8 mouse cellular contexts compared by ENCODE assay signal in genomic region chr17:35534343-35534742, GRCm38 (mm10). TPM values are rescaled to one million over a fixed set of nuclear protein-coding genes. Genes with fewer than 3 reads are reported as not detected.
DNase-seq lines count a peak whose midpoint lies in the region; ATAC-seq and TF ChIP-seq lines count a peak whose summit lies in the region.

No protein-coding gene starts in this region.

- TF ChIP-seq POLR2A in heart, adult 2 months (IDR thresholded peaks at IDR 0.05; ENCODE audit: insufficient read depth, low read depth, low read length) = no peak

- DNase-seq in heart, adult 2 months = peak; percentile 64 to 73
- DNase-seq in cerebellum, postnatal 10 days = peak; percentile 90 to 93
- peak; percentile 62 to 81 for DNase-seq in frontal cortex, postnatal 14 days (ENCODE audit: low spot score in 2 of 2)
- peak; percentile 52 for DNase-seq in kidney, adult 11 months
- DNase-seq in left cerebral cortex, postnatal 36 days (ENCODE audit: low spot score in 2 of 2) = peak; percentile 64 to 80
- peak; percentile 79 for DNase-seq in splenic B cell, adult 2 months (ENCODE audit: low read depth, low spot score)

- H3K27ac ChIP-seq in heart, adult 2 months = no peak overlapping the region
- H3K27ac ChIP-seq in heart, embryonic 11.5 days (ENCODE audit: low read depth, low read length) = no peak overlapping the region
- H3K27ac ChIP-seq in midbrain, embryonic 16.5 days (ENCODE audit: low read length) = no peak overlapping the region

- intact Hi-C loops in heart, adult 2 months (cut with DNase I) = loop anchor here (2.0 kb wide), 1 partner anchor 50 kb away; no protein-coding TSS in a partner anchor
- intact Hi-C loops in left cerebral cortex, postnatal 36 days (cut with DNase I) = no loop called here

- H3K4me1 ChIP-seq in heart, adult 2 months (ENCODE audit: control insufficient read depth, insufficient read depth, low read length) = no peaks in the 10 kb centered on the region
- H3K4me1 ChIP-seq in heart, embryonic 11.5 days (ENCODE audit: control insufficient read depth, insufficient read depth, low read length) = peaks cover 2% of the 10 kb centered on the region; the same call in 1 of the 2 replicates
- no peaks in the 10 kb centered on the region for H3K4me1 ChIP-seq in midbrain, embryonic 16.5 days (ENCODE audit: control insufficient read depth, insufficient read depth, low read length)

- TF ChIP-seq CTCF in heart, adult 2 months (IDR thresholded peaks at IDR 0.05) = peak; percentile 92

- WGBS in heart, adult 2 months = 4% methylated on average over 6 of the region's 6 CpGs
- WGBS in heart, embryonic 11.5 days (ENCODE audit: insufficient replicate concordance) = 12% methylated on average over 6 of the region's 6 CpGs
- 8% methylated on average over 6 of the region's 6 CpGs for WGBS in midbrain, embryonic 16.5 days

- H3K79me2 ChIP-seq in heart, adult 2 months (replicated peaks; ENCODE audit: control insufficient read depth, insufficient read depth, low read length) = no peaks in the 10 kb centered on the region

- no peak; the same call in 1 of the 2 replicates for ATAC-seq in heart, embryonic 11.5 days (replicated peaks; ENCODE audit: insufficient number of reproducible peaks, low FRiP score, low TSS enrichment)
- peak; percentile 73 for ATAC-seq in midbrain, embryonic 16.5 days

- H3K36me3 ChIP-seq in heart, adult 2 months (ENCODE audit: control insufficient read depth, insufficient read depth, low read length) = no peaks in the 10 kb centered on the region
- H3K36me3 ChIP-seq in heart, embryonic 11.5 days (ENCODE audit: control insufficient read depth, insufficient read depth, low read length) = peaks cover 2% of the 10 kb centered on the region; the same call in 1 of the 2 replicates
- no peaks in the 10 kb centered on the region for H3K36me3 ChIP-seq in midbrain, embryonic 16.5 days (ENCODE audit: control insufficient read depth, insufficient read depth, low read length)
- no peaks in the 10 kb centered on the region for H3K36me3 ChIP-seq in splenic B cell, adult 2 months (ENCODE audit: control insufficient read depth, insufficient read depth, low read length, poor library complexity, severe bottlenecking)

- H3K4me3 ChIP-seq in heart, adult 2 months = peak overlapping the region; percentile 26; the same call in 1 of the 2 replicates
- no peak overlapping the region for H3K4me3 ChIP-seq in heart, embryonic 11.5 days (ENCODE audit: low read depth, low read length)
- no peak overlapping the region for H3K4me3 ChIP-seq in midbrain, embryonic 16.5 days (ENCODE audit: low read depth, low read length)

- no peak for TF ChIP-seq EP300 in heart, adult 2 months (IDR thresholded peaks at IDR 0.05; ENCODE audit: insufficient read depth, low read depth, low read length)

- no peaks in the 10 kb centered on the region for H3K9me3 ChIP-seq in heart, embryonic 11.5 days (replicated peaks; ENCODE audit: control insufficient read depth, low read length)
- H3K9me3 ChIP-seq in midbrain, embryonic 16.5 days (replicated peaks; ENCODE audit: control insufficient read depth, low read length, poor library complexity, severe bottlenecking) = no peaks in the 10 kb centered on the region

- no peak overlapping the region for H3K9ac ChIP-seq in heart, adult 2 months (ENCODE audit: low read depth, low read length)
- no peak overlapping the region for H3K9ac ChIP-seq in heart, embryonic 11.5 days (ENCODE audit: low read depth, low read length)
- H3K9ac ChIP-seq in midbrain, embryonic 16.5 days (ENCODE audit: low read depth, low read length) = no peak overlapping the region

- H3K4me2 ChIP-seq in heart, embryonic 11.5 days = no peak overlapping the region
- H3K4me2 ChIP-seq in midbrain, embryonic 16.5 days (ENCODE audit: low read length) = no peak overlapping the region

- H3K27me3 ChIP-seq in heart, adult 2 months (ENCODE audit: control insufficient read depth, insufficient read depth, low read length) = no peaks in the 10 kb centered on the region
- peaks cover 4% of the 10 kb centered on the region for H3K27me3 ChIP-seq in heart, embryonic 11.5 days (ENCODE audit: control insufficient read depth, insufficient read depth, low read length)
- no peaks in the 10 kb centered on the region for H3K27me3 ChIP-seq in midbrain, embryonic 16.5 days (ENCODE audit: control insufficient read depth, insufficient read depth, low read depth, low read length)
- no peaks in the 10 kb centered on the region for H3K27me3 ChIP-seq in splenic B cell, adult 2 months (ENCODE audit: control insufficient read depth, insufficient read depth, low read length, poor library complexity, severe bottlenecking)

RNA-seq across cellular contexts. Expression of gene Psors1c2, which starts 1.3 kb away (rescaled TPM):
- total RNA-seq in heart, adult 2 months (2021) = not detected
- not detected in 2 replicates for polyA plus RNA-seq in heart, adult 2 months (2012; rRNA removed)
- polyA plus RNA-seq in heart, embryonic 11.5 days (2014; fragmentation: Nextera tagmentation; extraction: Ambion mirVana) = 0.37 TPM in 1 of 2 replicates, not detected in the other
- 1 to 10 TPM in 1 of 2 experiments, under 1 TPM in 1; 0.79 to 2.5 TPM for total RNA-seq in left cerebral cortex, postnatal 36 days (2021)
- 0.60 and 0.68 TPM in 2 replicates for polyA plus RNA-seq in midbrain, embryonic 16.5 days (2015; fragmentation: Nextera tagmentation; extraction: Ambion mirVana)

RNA-seq across cellular contexts. Expression of gene Cchcr1, which starts 17.4 kb away (rescaled TPM):
- total RNA-seq in heart, adult 2 months (2021) = 1 to 10 TPM; 1.9 to 2.2 TPM
- polyA plus RNA-seq in heart, adult 2 months (2012; rRNA removed) = 3.7 and 3.8 TPM in 2 replicates
- 10.4 and 12.8 TPM in 2 replicates for polyA plus RNA-seq in heart, embryonic 11.5 days (2014; fragmentation: Nextera tagmentation; extraction: Ambion mirVana)
- 10 to 100 TPM; 10.1 to 15.2 TPM for total RNA-seq in left cerebral cortex, postnatal 36 days (2021)
- polyA plus RNA-seq in midbrain, embryonic 16.5 days (2015; fragmentation: Nextera tagmentation; extraction: Ambion mirVana) = 3.7 and 4.0 TPM in 2 replicates

RNA-seq across cellular contexts. Expression of gene Cdsn, which starts 17.6 kb away (rescaled TPM):
- total RNA-seq in heart, adult 2 months (2021) = under 1 TPM; 0.27 to 0.29 TPM
- 0.94 and 1.1 TPM in 2 replicates for polyA plus RNA-seq in heart, adult 2 months (2012; rRNA removed)
- 0.40 and 0.83 TPM in 2 replicates for polyA plus RNA-seq in heart, embryonic 11.5 days (2014; fragmentation: Nextera tagmentation; extraction: Ambion mirVana)
- 1 to 10 TPM; 1.4 to 1.6 TPM for total RNA-seq in left cerebral cortex, postnatal 36 days (2021)
- polyA plus RNA-seq in midbrain, embryonic 16.5 days (2015; fragmentation: Nextera tagmentation; extraction: Ambion mirVana) = 0.07 and 0.09 TPM in 2 replicates

RNA-seq across cellular contexts. Expression of gene Tcf19, which starts 17.7 kb away (rescaled TPM):
- 1 to 10 TPM; 2.0 to 2.4 TPM for total RNA-seq in heart, adult 2 months (2021)
- polyA plus RNA-seq in heart, adult 2 months (2012; rRNA removed) = 3.0 and 3.5 TPM in 2 replicates
- 47.6 and 51.1 TPM in 2 replicates for polyA plus RNA-seq in heart, embryonic 11.5 days (2014; fragmentation: Nextera tagmentation; extraction: Ambion mirVana)
- total RNA-seq in left cerebral cortex, postnatal 36 days (2021) = 10 to 100 TPM in 1 of 2 experiments, 1 to 10 TPM in 1; 9.0 to 13.4 TPM
- 8.5 and 9.4 TPM in 2 replicates for polyA plus RNA-seq in midbrain, embryonic 16.5 days (2015; fragmentation: Nextera tagmentation; extraction: Ambion mirVana)

RNA-seq across cellular contexts. Expression of gene Pou5f1, which starts 28.5 kb away (rescaled TPM):
- total RNA-seq in heart, adult 2 months (2021) = not detected
- not detected in 2 replicates for polyA plus RNA-seq in heart, adult 2 months (2012; rRNA removed)
- polyA plus RNA-seq in heart, embryonic 11.5 days (2014; fragmentation: Nextera tagmentation; extraction: Ambion mirVana) = not detected in 2 replicates
- total RNA-seq in left cerebral cortex, postnatal 36 days (2021) = not detected
- 0.37 TPM in 1 of 2 replicates, not detected in the other for polyA plus RNA-seq in midbrain, embryonic 16.5 days (2015; fragmentation: Nextera tagmentation; extraction: Ambion mirVana)
